Mouse (Mus musculus): ENCODE results near the gene Mpv17l.
"Not testable (repeated sequence)": the region's sequence is repeated elsewhere in the genome, so short reads cannot be mapped to it uniquely, and the experiment has no call there.

Mpv17l gene

DNA sequence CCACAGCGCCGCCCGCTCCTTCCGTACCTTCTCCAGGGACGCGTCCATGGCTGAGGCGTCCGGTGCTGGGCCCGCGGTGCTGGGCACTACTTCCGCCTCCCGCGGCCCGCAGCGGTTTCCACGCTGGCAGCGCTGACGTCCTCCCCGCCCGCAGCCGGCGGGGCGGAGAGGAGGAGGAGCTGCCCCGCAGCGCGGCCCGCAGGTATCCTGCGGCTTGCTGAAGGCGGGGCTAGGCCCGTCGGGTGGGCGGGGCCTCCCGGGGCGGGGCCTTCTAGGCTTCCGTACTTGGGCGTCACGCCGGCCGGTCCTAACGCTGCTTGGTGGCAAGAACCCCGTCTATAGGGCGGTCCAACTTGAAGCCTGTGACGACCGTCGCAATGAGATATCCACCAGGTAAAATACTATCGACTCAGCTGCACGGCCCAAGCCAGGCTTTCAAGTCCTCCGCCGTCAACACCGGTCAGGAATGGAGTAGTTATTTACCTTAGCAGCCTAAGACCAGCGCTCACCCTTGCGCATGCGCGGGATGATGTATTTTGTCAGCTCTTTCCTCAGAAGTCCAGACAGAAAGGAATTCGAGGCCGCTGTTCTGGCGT, at the start of gene Mpv17l, which contains the start of gene Pdxdc1:
TSS of gene Mpv17l (plus strand) at position 274 of the 596 bp plus-strand sequence.
TSS of gene Pdxdc1 (minus strand) at position 244 of the 596 bp plus-strand sequence.
- DNase-seq = peak; percentile 98

GRCm38 (mm10) chr16:13853886-13854285, 49.1 kb upstream of the Mpv17l start:
- no peak for DNase-seq

DNA sequence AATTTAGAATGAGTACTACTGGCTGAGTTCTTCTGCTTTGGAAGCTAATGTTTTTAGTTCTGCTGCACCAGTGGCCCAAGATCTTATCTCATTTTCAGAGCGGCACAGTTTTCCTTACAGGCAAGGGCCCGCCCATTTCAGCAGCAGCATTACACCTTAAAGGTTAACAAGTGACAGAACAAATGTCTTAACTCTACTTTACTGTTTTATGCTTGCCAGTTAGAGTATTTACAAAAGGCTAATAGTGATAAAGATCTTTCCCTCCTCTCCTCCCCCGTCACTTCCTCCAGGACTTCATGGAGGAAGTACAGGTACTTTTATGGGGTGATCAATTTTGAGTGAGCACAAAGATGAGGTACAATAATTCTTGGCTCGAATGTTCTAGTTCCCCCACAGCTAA, 36.9 kb upstream of the Mpv17l start:
- DNase-seq = no peak

- DNase-seq = no peak
Measured at GRCm38 (mm10) chr16:13866616-13867015, 36.3 kb upstream of the Mpv17l start.

DNA sequence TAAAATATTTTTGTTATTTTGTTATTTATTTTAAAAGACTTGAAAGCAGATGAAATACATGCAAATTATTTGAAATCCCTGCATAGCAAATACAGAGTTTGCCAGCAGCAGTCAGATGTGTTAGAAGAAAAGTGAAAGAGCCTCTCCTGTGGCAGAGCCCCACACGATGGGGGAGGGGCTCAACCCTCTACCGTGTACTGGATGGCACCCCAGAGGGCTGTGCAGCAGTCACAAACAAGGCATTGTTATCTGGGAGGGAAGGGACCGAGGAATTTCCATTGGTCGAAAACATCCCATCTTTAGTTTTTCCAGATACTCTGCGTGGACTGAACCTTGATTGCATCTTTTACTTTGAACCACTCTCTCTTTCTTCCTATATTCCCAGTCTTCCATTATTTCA, 35.6 kb upstream of the Mpv17l start:
- DNase-seq = peak; percentile 24

- DNase-seq = no peak
Measured at GRCm38 (mm10) chr16:13867910-13868514, 34.9 kb upstream of the Mpv17l start.

DNA sequence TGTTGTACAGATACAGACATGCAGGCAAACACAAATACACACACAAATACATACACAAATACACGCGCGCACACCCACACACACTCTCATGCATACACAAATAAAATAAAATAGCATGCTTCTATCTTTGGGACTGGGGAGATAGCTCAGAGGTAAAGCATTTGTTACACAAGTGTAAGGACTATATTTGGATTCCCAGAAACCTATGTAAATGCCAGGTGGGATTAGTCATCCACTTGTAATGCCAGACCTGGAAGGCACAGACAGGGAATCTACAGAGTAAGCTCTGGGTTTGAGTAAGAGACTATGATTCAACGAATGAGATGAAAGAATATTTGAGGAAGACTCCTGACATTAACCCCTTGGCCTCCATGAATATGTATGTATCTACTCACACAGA, 27.5 kb upstream of the Mpv17l start:
- DNase-seq = peak; percentile 22

DNA sequence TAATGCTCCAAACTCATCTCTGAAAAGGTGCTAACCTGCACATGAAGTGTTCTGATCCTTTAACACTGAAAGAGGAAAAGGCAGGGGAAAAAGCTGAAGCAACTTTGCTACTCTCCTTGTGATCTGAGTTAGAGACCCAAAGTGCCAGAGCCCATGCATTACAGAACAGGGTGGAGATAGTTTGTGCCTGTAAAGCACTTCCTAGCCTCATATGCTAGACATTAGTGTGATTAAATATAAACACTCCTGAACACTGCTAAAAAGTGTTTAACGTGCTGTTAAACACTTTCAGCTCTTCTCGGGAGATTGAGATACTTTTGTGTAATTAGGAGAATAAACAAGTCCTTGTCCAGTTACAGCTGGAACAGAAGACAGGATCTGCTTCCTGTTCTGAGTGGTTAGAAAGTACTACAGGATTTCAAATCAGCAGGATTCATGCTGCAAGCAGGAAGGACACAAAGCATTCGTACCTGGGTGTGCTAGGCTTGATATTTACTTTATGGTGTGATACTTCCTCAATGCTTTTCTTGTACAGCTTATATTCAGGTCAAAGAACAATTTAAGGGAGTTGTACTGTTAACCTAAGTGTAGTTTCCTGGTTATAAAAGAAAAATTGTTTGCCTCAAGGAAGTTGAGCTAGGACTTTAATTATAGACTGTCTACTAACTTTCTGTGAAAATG, 19.7 kb upstream of the Mpv17l start:
- no peak for DNase-seq

DNA sequence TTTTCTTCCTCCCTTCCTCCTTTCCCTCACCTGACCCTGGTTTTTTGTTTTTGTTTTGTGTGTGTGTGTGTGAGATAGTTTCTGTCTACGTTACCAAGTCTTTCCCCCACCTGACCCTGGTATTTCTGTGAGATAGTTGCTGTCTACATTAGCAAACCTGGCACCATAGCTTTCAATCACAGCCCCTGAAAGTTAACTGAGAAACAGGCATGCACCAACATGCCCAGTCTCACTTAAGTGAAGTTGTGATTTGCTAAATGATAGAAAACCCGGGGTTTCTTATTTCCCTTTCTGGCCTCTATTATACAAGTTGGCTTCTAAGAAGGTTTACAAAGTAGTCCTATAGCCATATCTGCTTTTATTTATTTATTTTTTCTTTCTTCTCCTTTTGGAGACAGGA, 12.5 kb upstream of the Mpv17l start:
- DNase-seq = no peak

DNA sequence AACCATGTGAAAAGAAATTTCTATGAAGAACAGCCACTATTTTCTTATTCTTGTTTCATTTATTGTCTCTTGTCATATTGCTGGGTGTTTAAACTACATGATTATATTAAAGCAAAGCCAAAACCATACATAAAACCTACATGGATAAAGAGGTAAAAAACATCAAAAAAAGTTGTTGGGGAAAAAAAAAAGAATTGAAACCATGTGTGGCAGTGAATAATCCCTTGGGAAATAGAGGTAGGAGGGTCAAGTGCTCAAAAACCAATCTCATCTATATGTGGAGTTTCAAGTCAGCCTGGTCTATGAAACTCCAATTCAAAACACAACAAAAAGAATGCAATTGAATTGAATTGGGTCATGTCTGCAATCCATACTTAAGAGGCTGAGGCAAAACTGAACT, 10.1 kb upstream of the Mpv17l start:
- no peak for DNase-seq

GRCm38 (mm10) chr16:13894097-13894496, 8.9 kb upstream of the Mpv17l start:
- DNase-seq = no peak

GRCm38 (mm10) chr16:13895740-13896139, 7.2 kb upstream of the Mpv17l start:
- no peak for DNase-seq

DNA sequence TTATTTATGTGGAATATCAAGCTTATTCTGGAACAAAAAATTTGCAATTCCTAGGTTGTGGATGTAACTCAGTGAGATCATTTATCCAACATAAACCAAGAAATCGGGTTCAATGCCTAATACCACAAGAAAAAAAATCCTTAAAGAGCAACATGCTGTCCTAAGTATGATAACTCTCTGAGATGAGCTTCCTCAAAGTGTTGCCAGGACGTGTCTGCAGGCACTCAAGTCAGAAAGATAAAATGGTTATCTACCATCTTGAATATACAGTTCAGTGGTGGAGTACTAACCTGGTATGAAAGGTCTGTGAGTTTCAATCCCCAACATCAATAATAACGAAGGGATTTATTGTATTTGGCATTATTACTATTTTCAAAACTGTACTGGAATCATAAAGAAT, 6.6 kb upstream of the Mpv17l start:
- no peak for DNase-seq

GRCm38 (mm10) chr16:13898981-13899380, 4.0 kb upstream of the Mpv17l start:
- DNase-seq = no peak

- DNase-seq = no peak
Measured at GRCm38 (mm10) chr16:13902397-13902831, 547 bp upstream of the Mpv17l start.

GRCm38 (mm10) chr16:13903488-13903887, 527 bp downstream of the Mpv17l start:
- no peak for DNase-seq

DNA sequence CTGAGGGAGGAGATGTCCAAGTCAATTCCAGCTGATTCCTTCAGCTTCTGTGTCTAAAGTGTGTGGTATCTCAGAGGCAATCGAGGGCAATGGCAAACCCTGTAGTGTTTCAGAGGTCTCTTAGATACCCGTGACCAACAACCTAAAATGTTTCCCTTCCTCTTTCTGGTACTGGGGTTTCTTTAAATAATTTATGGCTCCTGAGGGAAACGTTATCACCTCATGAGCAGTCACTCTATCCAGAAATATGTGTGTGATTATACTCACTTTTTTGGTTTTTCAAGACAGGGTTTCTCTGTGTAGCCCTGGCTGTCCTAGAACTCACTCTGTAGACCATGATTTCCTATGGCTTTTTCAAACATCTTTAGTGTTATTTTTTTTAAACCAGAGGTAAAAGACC, 4.3 kb downstream of the Mpv17l start:
- DNase-seq = no peak

DNA sequence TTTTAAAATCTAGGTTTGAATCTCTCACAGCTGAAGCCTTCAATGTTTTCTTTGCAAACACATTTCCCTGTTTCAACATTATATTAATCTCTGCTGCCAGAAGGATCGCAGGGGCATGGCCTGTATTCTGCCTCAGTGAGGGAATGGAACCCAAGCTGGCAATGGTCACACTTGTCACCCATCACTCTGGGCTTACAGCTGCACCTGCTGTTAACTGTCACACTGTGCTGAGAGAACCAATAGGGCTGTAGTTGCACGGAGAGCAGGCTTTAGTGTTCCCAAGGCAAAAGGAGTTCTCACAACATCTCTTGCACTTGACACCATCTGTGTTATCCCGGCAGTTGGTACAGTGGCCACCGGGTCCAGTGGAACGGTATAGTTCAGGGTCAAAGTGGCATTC, 17.1 kb downstream of the Mpv17l start:
- no peak for DNase-seq

DNA sequence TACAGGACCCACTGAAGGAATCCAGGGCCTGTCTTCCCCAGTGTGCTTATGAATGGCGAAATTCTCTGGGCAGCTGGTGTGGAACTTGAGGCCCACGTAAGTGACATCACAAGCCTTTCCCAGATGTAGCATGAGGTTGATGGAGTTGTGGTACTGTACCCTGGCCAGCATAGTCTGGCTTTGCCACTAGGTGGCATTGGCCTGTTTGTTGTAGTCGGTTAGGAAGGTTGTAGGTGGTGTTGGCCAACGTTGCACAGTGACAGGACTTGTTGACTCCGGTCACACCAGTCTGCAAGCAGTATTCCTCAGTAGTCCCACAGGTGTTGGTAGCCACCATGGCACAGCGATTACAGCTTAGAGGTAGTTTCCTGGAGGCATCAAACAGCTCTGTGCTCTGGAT, 18.1 kb downstream of the Mpv17l start:
- no peak for DNase-seq

- DNase-seq = no peak
Measured at GRCm38 (mm10) chr16:13921781-13922180, 18.8 kb downstream of the Mpv17l start.

DNA sequence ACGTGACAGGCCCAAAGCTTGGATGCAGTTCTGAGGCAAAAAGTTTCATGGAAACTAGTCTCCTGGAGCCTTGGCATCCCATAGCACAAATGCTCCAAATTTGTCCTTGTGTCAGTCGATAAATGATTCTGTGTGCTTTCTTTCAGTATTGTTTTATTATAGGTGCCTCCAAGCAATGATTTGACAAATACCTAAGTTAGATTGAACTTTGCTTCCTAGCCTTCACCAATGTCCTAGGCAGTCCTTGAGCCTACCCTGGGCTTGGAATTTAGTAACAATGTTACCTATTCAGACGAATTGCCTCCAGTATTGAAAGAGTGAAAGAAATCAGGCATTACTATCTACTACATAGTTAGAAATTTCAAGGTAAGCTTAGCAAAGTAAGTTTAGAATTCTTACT, 19.5 kb downstream of the Mpv17l start:
- DNase-seq = not testable (repeated sequence)

- DNase-seq = not testable (repeated sequence)
Measured at GRCm38 (mm10) chr16:13922966-13923365, 20.0 kb downstream of the Mpv17l start.

DNA sequence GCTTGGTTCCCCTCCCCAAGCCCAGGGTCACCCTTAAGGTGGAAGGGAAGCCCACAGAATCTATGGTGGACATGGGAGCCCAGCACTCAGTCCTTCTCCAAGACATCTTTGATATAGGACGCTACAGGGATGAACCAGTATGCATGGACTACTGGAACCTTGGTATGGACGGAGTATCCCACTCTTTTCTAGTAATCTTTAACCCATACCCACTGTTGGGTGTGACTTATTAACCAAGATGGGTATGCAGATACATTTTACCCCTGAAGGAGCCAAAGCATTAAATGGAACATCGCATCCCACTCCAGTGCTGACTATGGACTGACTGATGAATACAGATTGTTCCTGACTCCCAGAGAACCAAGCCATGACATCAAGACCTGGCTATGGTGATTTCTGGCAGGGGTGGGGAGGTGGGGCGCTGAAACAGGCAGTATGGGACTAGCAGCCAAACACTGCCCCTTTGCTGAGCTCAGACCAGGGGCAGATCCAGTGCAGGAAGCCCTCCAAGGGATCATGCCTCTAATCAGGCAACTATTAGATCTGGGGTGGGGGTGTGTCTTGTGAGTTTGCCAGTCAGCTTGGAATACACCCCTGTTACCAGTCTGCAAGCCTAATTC, 24.6 kb downstream of the Mpv17l start:
- no peak for DNase-seq

All from cerebellum, adult 9-10 months (tissue).